Comparison of ENCODE assay signal across 28 mouse cellular contexts in genomic region chr12:102860806-102861205, GRCm38 (mm10). TPM values are rescaled to one million over a fixed set of nuclear protein-coding genes. Genes with fewer than 3 reads are reported as not detected.
DNase-seq lines count a peak whose midpoint lies in the region; ATAC-seq and TF ChIP-seq lines count a peak whose summit lies in the region.
"Had no signal": no experiment of that assay in that cellular context is flagged by ENCODE, and none has a peak within 500 bp of the region (broad histone marks: within the 10 kb centered on the region; RNA-seq: fewer than 3 reads in every experiment).

No protein-coding gene starts in this region.

- H3K9ac ChIP-seq in liver, adult 2 months (ENCODE audit: low read depth, low read length), result no peak overlapping the region
- no peak overlapping the region for H3K9ac ChIP-seq in liver, postnatal 0 days (replicated peaks)
- H3K9ac ChIP-seq in liver, embryonic 12.5 days, result no peak overlapping the region

- no peak for TF ChIP-seq EP300 in liver, postnatal 0 days (IDR thresholded peaks at IDR 0.05; ENCODE audit: low read depth)

- no peak for TF ChIP-seq CTCF in liver, adult 2 months (IDR thresholded peaks at IDR 0.05; ENCODE audit: low read depth, low read length)
- no peak for TF ChIP-seq CTCF in liver, postnatal 0 days (IDR thresholded peaks at IDR 0.05; ENCODE audit: low read depth)
- TF ChIP-seq CTCF in lung, adult 2 months (IDR thresholded peaks at IDR 0.05; ENCODE audit: insufficient read depth, low read length), result no peak

- H3K4me1 ChIP-seq in liver, adult 2 months (ENCODE audit: control insufficient read depth, insufficient read depth, low read length), result no peaks in the 10 kb centered on the region; the same call in none of the 2 replicates
- H3K4me1 ChIP-seq in liver, postnatal 0 days (ENCODE audit: insufficient read depth), result peaks cover 3% of the 10 kb centered on the region
- H3K4me1 ChIP-seq in liver, embryonic 12.5 days, result no peaks in the 10 kb centered on the region
- H3K4me1 ChIP-seq in lung, adult 2 months (ENCODE audit: control insufficient read depth, insufficient read depth, low read length), result peaks cover 2% of the 10 kb centered on the region; the same call in 1 of the 2 replicates

- no peak for TF ChIP-seq POLR2A in liver, adult 2 months (IDR thresholded peaks at IDR 0.05; ENCODE audit: extremely low read depth, insufficient read depth, low read length)
- TF ChIP-seq POLR2A in lung, adult 2 months (IDR thresholded peaks at IDR 0.05; ENCODE audit: borderline replicate concordance, extremely low read depth, low read depth, low read length), result no peak

- no peaks in the 10 kb centered on the region for H3K36me3 ChIP-seq in liver, adult 2 months (ENCODE audit: control insufficient read depth, insufficient read depth, low read length)
- H3K36me3 ChIP-seq in liver, postnatal 0 days (replicated peaks; ENCODE audit: insufficient read depth, low read length), result no peaks in the 10 kb centered on the region
- no peaks in the 10 kb centered on the region for H3K36me3 ChIP-seq in liver, embryonic 12.5 days

- no peaks in the 10 kb centered on the region for H3K9me3 ChIP-seq in liver, postnatal 0 days (ENCODE audit: low read length)
- no peaks in the 10 kb centered on the region for H3K9me3 ChIP-seq in liver, embryonic 12.5 days (replicated peaks)
- H3K9me3 ChIP-seq: G1E had no signal

- no peaks in the 10 kb centered on the region for H3K27me3 ChIP-seq in liver, adult 2 months (ENCODE audit: control insufficient read depth, insufficient read depth, low read length)
- no peaks in the 10 kb centered on the region for H3K27me3 ChIP-seq in liver, postnatal 0 days (ENCODE audit: insufficient read depth, low read length)
- H3K27me3 ChIP-seq in liver, embryonic 12.5 days (replicated peaks), result no peaks in the 10 kb centered on the region
- H3K27me3 ChIP-seq: CH12.LX, Patski had no signal

- H3K79me2 ChIP-seq in liver, adult 2 months (ENCODE audit: control insufficient read depth, insufficient read depth, low read length), result peaks cover 20% of the 10 kb centered on the region; the same call in 1 of the 2 replicates

- no peak overlapping the region for H3K4me3 ChIP-seq in liver, adult 2 months (ENCODE audit: insufficient read depth, low read depth, low read length)
- H3K4me3 ChIP-seq in liver, postnatal 0 days (ENCODE audit: low read depth, low read length), result no peak overlapping the region
- H3K4me3 ChIP-seq in liver, embryonic 12.5 days, result no peak overlapping the region
- H3K4me3 ChIP-seq in lung, adult 2 months (replicated peaks; ENCODE audit: extremely low read depth, low read depth, low read length), result no peak overlapping the region

- H3K27ac ChIP-seq in liver, adult 2 months (replicated peaks; ENCODE audit: insufficient read depth, low read depth, low read length), result no peak overlapping the region
- peak overlapping the region; percentile 18; the same call in 1 of the 2 replicates for H3K27ac ChIP-seq in liver, postnatal 0 days (ENCODE audit: low read depth)
- H3K27ac ChIP-seq in liver, embryonic 12.5 days, result no peak overlapping the region

- DNase-seq in adrenal gland, postnatal 10 days, result peak; percentile 17
- DNase-seq in adrenal gland, postnatal 25 days, result no peak
- peak; percentile 70 for DNase-seq in liver, adult 2 months (ENCODE audit: extremely low read depth, low read depth, low spot score)
- DNase-seq in liver, result no peak
- no peak for DNase-seq in liver, postnatal 0 days
- peak; percentile 55 for DNase-seq in adipocyte (ENCODE audit: low spot score)
- no peak for DNase-seq in lung, adult 2 months
- DNase-seq: adrenal gland, adult 2 months; adrenal gland, adult 8-10 months; adrenal gland, postnatal 14 days; adrenal gland, postnatal 36 days; B cell, adult 2 months; cerebellum, adult 11 months; cerebellum, adult 11-12 months; cerebellum, adult 18-20 months; cerebellum, adult 2 months; cerebellum, adult 8-10 months had no signal

- no peak for ATAC-seq in liver, postnatal 0 days
- no peak for ATAC-seq in liver, embryonic 12.5 days
- ATAC-seq: activated CD4-positive, CD25-positive, alpha-beta regulatory T cell, adult 4 months; CD4-positive, CD25-positive, alpha-beta regulatory T cell, adult 4 months; Patski had no signal

- H3K4me2 ChIP-seq in liver, postnatal 0 days (ENCODE audit: low read depth, low read length), result no peak overlapping the region
- no peak overlapping the region for H3K4me2 ChIP-seq in liver, embryonic 12.5 days

RNA-seq across cellular contexts. Expression of gene Btbd7, which starts 17.5 kb away (rescaled TPM):
- total RNA-seq in adrenal gland, postnatal 10 days (2021), result 10 to 100 TPM; 37.9 to 43.9 TPM
- total RNA-seq in adrenal gland, postnatal 25 days (2021), result 60.1 and 65.3 TPM in 2 replicates
- 15.5 and 17.6 TPM in 2 replicates for total RNA-seq in liver, adult 2 months (2014; rRNA removed)
- 4.2 and 4.7 TPM in 2 replicates for polyA plus RNA-seq in liver, adult 2 months (2012; rRNA removed)
- 4.6 and 4.7 TPM in 2 replicates for polyA plus RNA-seq in liver, postnatal 0 days (2015; fragmentation: Nextera tagmentation; extraction: Ambion mirVana)
- polyA plus RNA-seq in liver, embryonic 12.5 days (2016; fragmentation: Nextera tagmentation; extraction: Ambion mirVana), result 7.3 and 7.5 TPM in 2 replicates
- polyA plus RNA-seq in lung, adult 2 months (2012; rRNA removed), result 18.2 and 22.5 TPM in 2 replicates

RNA-seq across cellular contexts. Expression of gene Cox8c, which starts 38.3 kb away (rescaled TPM):
- not detected for total RNA-seq in adrenal gland, postnatal 10 days (2021)
- not detected in 2 replicates for total RNA-seq in adrenal gland, postnatal 25 days (2021)
- total RNA-seq in liver, adult 2 months (2014; rRNA removed), result not detected in 2 replicates
- polyA plus RNA-seq in liver, adult 2 months (2012; rRNA removed), result not detected in 2 replicates
- polyA plus RNA-seq in liver, postnatal 0 days (2015; fragmentation: Nextera tagmentation; extraction: Ambion mirVana), result not detected in 2 replicates
- polyA plus RNA-seq in liver, embryonic 12.5 days (2016; fragmentation: Nextera tagmentation; extraction: Ambion mirVana), result not detected in 2 replicates
- polyA plus RNA-seq in lung, adult 2 months (2012; rRNA removed), result not detected in 2 replicates
- total RNA-seq: adrenal gland, adult 18-20 months; adrenal gland, adult 2 months; adrenal gland, adult 8-10 months; adrenal gland, postnatal 14 days; adrenal gland, postnatal 36 days; adrenal gland, postnatal 4 days; CH12.LX; G1E; MEL had no signal
- polyA plus RNA-seq: activated CD4-positive, CD25-positive, alpha-beta regulatory T cell, adult 4 months; adrenal gland, adult 2 months; brain, embryonic 14.5 days; C2C12; CD4-positive, CD25-positive, alpha-beta regulatory T cell, adult 4 months; cerebellum, adult 2 months; G1E; Patski had no signal

Comparison
In these comparisons a context has a peak if more than half of its experiments do, and no peak if none do; other contexts are left out.
1. DNase-seq: peak in adrenal gland, postnatal 10 days (single experiment), liver, adult 2 months (single experiment) and adipocyte (single experiment); none in adrenal gland, postnatal 25 days (single experiment), liver (single experiment), liver, postnatal 0 days (single experiment) and lung, adult 2 months (single experiment).